Mouse (Mus musculus): ENCODE data around the gene Plcg1. TPM values are rescaled to one million over a fixed set of nuclear protein-coding genes. Genes with fewer than 3 reads are reported as not detected.

The Plcg1 gene
- polyA plus RNA-seq, 1 experiment from 2014 or later, result 83.2 TPM

GRCm38 (mm10) chr2:160802326-160802725, 71.2 kb downstream of the Plcg1 start:
- 90% methylated on average over 3 of the region's 3 CpGs for WGBS
- H3K27ac ChIP-seq (ENCODE audit: low read length), result no peak overlapping the region
- no peak for ATAC-seq

DNA sequence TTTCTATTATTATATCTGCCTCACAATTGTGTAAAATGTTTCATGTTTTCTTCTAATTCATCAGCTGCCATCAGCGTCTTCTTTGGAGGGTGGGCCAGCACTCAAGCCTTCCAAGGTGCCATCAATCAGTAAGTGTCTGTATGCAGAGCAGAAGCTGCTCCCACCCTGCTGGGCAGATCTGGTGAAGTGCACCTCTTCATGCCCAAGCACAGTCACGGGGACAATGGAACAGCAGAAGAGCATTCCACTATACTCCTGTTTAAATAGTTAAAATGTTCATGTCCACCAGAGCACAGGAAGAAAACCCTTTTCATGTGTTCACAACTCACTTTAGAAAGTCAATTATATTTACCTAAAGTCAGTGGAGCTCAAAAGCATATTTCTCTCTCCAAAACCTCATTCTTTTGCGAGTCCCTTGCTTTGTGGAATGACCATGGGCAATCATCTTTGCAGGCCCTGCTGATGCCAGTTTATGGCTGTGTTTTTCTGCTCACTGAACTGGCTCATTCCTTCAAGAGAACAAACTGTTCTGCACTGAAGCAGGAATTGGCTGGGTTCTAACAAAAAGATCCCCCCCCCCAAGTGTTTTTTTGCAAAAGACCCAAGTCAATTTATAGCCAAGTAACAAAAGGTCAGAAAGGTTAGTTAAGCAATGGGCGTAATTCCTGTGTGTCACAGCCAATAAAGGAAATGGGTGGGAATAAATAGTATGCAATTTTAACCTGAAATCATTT, 73.9 kb downstream of the Plcg1 start:
- Histone ChIP-seq H3K27me3 (replicated peaks; ENCODE audit: control insufficient read depth, insufficient read depth, low read length) (no peaks in the 10 kb centered on the region), H3K9me3 (ENCODE audit: control insufficient read depth, low read length) (no peaks in the 10 kb centered on the region), H3K4me3 (replicated peaks; ENCODE audit: low read length) (no peak overlapping the region), H3K4me1 (replicated peaks; ENCODE audit: control insufficient read depth, insufficient read depth, low read length) (peaks cover 4% of the 10 kb centered on the region; the same call in 1 of the 2 replicates), H3K36me3 (ENCODE audit: control insufficient read depth, insufficient read depth) (no peaks in the 10 kb centered on the region), H3K9ac (replicated peaks; ENCODE audit: low read depth, low read length) (no peak overlapping the region), H3K4me2 (ENCODE audit: low read length) (no peak overlapping the region), H3K27ac (ENCODE audit: low read length) (no peak overlapping the region)
- ATAC-seq, result no peak
- WGBS, result 68% methylated on average over 4 of the region's 4 CpGs

More at GRCm38 (mm10) chr2:160802326-160802725, 71.2 kb downstream of the Plcg1 start:
- peaks cover 4% of the 10 kb centered on the region; the same call in 1 of the 2 replicates for H3K4me1 ChIP-seq (replicated peaks; ENCODE audit: control insufficient read depth, insufficient read depth, low read length)
- H3K9ac ChIP-seq (replicated peaks; ENCODE audit: low read depth, low read length), result no peak overlapping the region
- no peaks in the 10 kb centered on the region for H3K27me3 ChIP-seq (replicated peaks; ENCODE audit: control insufficient read depth, insufficient read depth, low read length)
- no peaks in the 10 kb centered on the region for H3K9me3 ChIP-seq (ENCODE audit: control insufficient read depth, low read length)
- H3K4me3 ChIP-seq (replicated peaks; ENCODE audit: low read length), result no peak overlapping the region
- H3K4me2 ChIP-seq (ENCODE audit: low read length), result no peak overlapping the region
- no peaks in the 10 kb centered on the region for H3K36me3 ChIP-seq (ENCODE audit: control insufficient read depth, insufficient read depth)

DNA sequence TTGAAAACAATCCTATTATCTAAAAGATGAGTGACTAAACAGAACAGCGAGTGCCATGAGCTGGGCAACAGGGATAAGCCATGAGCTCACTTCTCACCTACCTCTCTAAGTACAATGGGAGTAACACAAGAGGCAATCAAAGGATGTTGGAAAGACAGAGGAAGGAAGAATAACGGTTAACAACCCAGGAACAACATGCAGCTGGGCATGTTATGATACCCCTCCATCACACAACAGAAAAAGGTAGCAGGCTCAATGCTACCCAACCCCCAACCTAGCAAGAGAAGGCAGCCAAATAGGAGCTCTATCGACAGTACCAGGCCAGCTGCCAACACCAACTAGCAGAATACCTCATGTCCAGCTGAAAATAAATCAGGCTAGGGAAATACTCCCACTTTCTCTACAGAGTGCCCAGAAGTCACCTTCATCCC, 75.0 kb downstream of the Plcg1 start:
- Histone ChIP-seq H3K36me3 (ENCODE audit: control insufficient read depth, insufficient read depth) (no peaks in the 10 kb centered on the region), H3K9me3 (ENCODE audit: control insufficient read depth, low read length) (no peaks in the 10 kb centered on the region), H3K27ac (ENCODE audit: low read length) (no peak overlapping the region), H3K9ac (replicated peaks; ENCODE audit: low read depth, low read length) (no peak overlapping the region), H3K4me3 (replicated peaks; ENCODE audit: low read length) (no peak overlapping the region), H3K27me3 (replicated peaks; ENCODE audit: control insufficient read depth, insufficient read depth, low read length) (no peaks in the 10 kb centered on the region), H3K4me2 (ENCODE audit: low read length) (no peak overlapping the region), H3K4me1 (replicated peaks; ENCODE audit: control insufficient read depth, insufficient read depth, low read length) (peaks cover 4% of the 10 kb centered on the region; the same call in 1 of the 2 replicates)
- ATAC-seq, result no peak
- WGBS, result 49% methylated on average over 3 of the region's 3 CpGs

DNA sequence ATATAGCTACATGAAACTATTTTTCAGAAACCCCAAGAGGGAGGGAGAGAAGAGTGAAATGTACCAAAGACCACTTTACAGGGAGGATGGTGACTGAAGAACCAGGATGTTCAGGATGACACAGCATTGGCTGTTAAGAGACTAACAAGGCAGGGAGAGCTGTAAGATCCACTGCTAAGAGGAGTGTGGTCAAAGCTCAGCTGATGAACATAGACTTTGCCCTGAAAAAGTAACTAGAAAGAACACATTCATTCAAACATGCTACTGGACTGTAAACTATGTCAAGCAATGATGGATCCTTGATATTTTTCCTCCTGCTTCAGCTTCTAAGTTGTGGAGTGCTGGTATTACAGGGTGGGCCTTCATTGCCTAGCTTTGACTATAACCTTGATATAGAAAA, 79.3 kb downstream of the Plcg1 start:
- no peak for ATAC-seq
- no peaks in the 10 kb centered on the region for H3K9me3 ChIP-seq (ENCODE audit: control insufficient read depth, low read length)
- H3K9ac ChIP-seq (replicated peaks; ENCODE audit: low read depth, low read length), result no peak overlapping the region
- H3K4me1 ChIP-seq (replicated peaks; ENCODE audit: control insufficient read depth, insufficient read depth, low read length), result peaks cover 4% of the 10 kb centered on the region; the same call in 1 of the 2 replicates
- H3K4me3 ChIP-seq (replicated peaks; ENCODE audit: low read length), result no peak overlapping the region
- H3K27ac ChIP-seq (ENCODE audit: low read length), result no peak overlapping the region
- no peak overlapping the region for H3K4me2 ChIP-seq (ENCODE audit: low read length)
- H3K36me3 ChIP-seq (ENCODE audit: control insufficient read depth, insufficient read depth), result no peaks in the 10 kb centered on the region
- no peaks in the 10 kb centered on the region for H3K27me3 ChIP-seq (replicated peaks; ENCODE audit: control insufficient read depth, insufficient read depth, low read length)

DNA sequence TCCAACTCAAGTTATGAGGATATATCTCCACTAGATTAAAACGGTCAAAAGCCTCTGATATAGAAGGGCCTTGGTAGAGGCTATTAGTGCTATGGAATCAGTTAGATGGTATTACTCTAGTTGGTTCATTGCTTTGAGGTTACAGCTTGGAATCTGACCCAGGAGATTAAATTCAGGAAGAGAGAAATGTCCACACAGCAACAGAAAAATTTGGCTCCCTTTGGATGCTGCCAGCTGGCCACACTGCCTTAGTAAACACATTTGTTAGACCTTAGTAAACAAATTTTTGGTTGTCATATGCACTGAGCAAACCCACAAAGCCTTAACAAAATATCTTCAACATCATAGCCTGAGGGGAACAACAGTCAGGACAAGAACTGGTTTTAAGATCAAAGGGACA, 79.7 kb downstream of the Plcg1 start:
- Histone ChIP-seq H3K4me1 (replicated peaks; ENCODE audit: control insufficient read depth, insufficient read depth, low read length) (peaks cover 4% of the 10 kb centered on the region; the same call in 1 of the 2 replicates), H3K9ac (replicated peaks; ENCODE audit: low read depth, low read length) (no peak overlapping the region), H3K36me3 (ENCODE audit: control insufficient read depth, insufficient read depth) (no peaks in the 10 kb centered on the region), H3K4me3 (replicated peaks; ENCODE audit: low read length) (no peak overlapping the region), H3K27ac (ENCODE audit: low read length) (no peak overlapping the region), H3K9me3 (ENCODE audit: control insufficient read depth, low read length) (no peaks in the 10 kb centered on the region), H3K27me3 (replicated peaks; ENCODE audit: control insufficient read depth, insufficient read depth, low read length) (no peaks in the 10 kb centered on the region), H3K4me2 (ENCODE audit: low read length) (no peak overlapping the region)
- 95% methylated on average over 1 of the region's 1 CpGs for WGBS
- ATAC-seq, result no peak

Other genes starting within 250 kb of the Plcg1 start
- gene Top1, start 85.4 kb upstream of the Plcg1 start, polyA plus RNA-seq (2015; fragmentation: Nextera tagmentation; extraction: Ambion mirVana), result 96.9 and 101 TPM in 2 replicates
- gene Zhx3, start 141.7 kb downstream of the Plcg1 start, polyA plus RNA-seq (2015; fragmentation: Nextera tagmentation; extraction: Ambion mirVana), result 21.7 and 23.9 TPM in 2 replicates
- 0.17 TPM in 1 of 2 replicates, not detected in the other for gene Lpin3, start 149.4 kb downstream of the Plcg1 start, polyA plus RNA-seq (2015; fragmentation: Nextera tagmentation; extraction: Ambion mirVana)
- gene Emilin3, start 181.0 kb downstream of the Plcg1 start, polyA plus RNA-seq (2015; fragmentation: Nextera tagmentation; extraction: Ambion mirVana), result 0.43 and 0.52 TPM in 2 replicates

All from forebrain, embryonic 16.5 days (tissue).